Mouse (Mus musculus): ENCODE data around the gene Hoxb4. TPM values are rescaled to one million over a fixed set of nuclear protein-coding genes. Genes with fewer than 3 reads are reported as not detected.

The Hoxb4 gene
- total RNA-seq, 2 experiments from 2014 or later = 0.57 to 0.59 TPM

DNA sequence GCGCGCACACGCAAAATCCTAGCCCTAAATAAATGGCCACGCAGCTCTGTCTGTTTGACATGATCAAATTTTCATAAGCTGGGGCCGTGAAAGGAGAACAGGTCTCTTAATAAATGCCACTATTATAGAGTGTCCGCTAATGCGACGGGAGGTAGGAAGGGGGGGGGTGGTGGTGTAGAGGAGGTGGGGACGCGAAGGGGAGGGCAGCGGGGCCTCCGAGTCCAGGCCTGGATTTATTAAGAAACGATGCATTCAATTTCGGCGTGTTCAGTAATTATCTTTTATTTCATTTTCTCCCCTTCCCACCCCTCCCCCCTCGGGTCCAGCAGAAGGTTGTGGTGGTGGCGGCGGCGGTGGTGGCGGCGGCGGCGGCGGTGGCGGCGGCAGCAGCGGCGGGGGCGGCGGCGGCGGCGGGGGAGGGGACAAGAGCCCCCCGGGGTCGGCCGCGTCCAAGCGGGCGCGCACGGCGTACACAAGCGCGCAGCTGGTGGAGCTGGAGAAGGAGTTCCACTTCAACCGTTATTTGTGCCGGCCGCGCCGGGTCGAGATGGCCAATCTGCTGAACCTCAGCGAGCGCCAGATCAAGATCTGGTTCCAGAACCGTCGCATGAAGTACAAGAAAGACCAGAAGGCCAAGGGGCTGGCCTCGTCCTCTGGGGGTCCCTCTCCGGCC lies 27.3 kb downstream of the Hoxb4 start:
- intact Hi-C loops (cut with DNase I) = no loop called here
- DNase-seq (ENCODE audit: low spot score) = no peak

- DNase-seq (ENCODE audit: low spot score) = no peak
- intact Hi-C loops (cut with DNase I) = no loop called here
These were observed 28.1 kb downstream of the Hoxb4 start for GRCm38 (mm10) chr11:96345893-96346806.

GRCm38 (mm10) chr11:96346916-96347520 lies 29.0 kb downstream of the Hoxb4 start:
- intact Hi-C loops (cut with DNase I) = no loop called here
- no peak for DNase-seq (ENCODE audit: low spot score)

- intact Hi-C loops (cut with DNase I) = no loop called here
These were observed 29.6 kb downstream of the Hoxb4 start for GRCm38 (mm10) chr11:96347717-96348116.

DNA sequence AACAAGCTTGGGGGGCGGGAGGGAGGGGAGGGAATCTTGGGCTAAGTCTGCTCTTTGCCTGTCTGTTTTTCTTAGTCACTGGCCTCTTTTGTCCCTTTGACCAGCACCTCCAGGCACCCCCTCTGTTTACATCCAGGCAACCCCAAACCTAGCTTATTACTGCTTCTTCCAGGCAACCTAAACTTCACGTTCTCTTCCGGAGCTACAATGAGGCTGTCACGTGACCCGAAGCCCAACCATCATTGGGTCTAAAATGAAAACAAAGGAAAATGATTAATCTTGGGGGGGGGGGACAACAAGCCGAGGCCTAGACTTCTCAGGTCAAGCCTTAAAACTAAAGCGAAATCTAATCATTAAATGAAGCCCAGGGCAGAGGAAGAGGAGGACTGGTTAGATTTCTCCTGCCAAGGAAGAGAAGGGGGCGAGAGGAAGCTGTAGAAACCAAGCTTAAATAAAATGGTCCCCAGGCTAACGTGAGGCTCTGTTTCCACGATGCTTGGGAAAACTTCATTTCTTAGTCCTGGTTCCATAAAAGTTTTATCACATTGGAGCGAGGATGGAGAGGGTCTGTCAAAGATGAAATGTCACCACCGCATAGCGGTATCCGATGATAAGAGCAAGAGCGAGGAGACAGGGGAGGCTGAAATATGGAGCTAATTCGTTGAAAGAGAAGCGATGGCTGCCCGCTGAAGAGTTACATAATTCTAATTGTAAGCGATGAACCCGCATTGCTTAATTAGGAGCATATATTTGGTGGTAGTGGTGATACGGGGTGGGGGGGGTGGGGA lies 30.3 kb downstream of the Hoxb4 start:
- intact Hi-C loops (cut with DNase I) = no loop called here
- no peak for DNase-seq (ENCODE audit: low spot score)

More at GRCm38 (mm10) chr11:96347717-96348116, 29.6 kb downstream of the Hoxb4 start:
- DNase-seq (ENCODE audit: low spot score) = no peak

DNA sequence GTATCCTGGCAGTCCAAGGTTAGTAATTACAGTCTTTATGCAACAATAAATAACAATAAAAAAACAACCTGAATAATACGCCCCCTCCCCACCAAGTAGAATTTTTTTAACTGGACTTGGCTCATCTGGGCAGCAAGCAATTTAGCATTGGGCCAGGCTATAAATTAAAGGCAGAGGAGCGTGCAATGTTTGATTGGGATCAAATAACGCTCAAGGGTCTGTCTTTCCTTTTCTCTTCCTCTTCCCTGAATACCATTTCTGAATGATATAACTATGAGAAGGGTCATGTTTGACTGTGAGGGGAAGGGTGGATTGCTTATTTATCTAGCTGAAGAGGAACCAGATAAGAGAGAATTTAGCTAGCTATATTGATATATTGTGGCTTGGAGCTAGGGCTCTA lies 30.9 kb downstream of the Hoxb4 start:
- DNase-seq (ENCODE audit: low spot score) = no peak
- intact Hi-C loops (cut with DNase I) = no loop called here

DNA sequence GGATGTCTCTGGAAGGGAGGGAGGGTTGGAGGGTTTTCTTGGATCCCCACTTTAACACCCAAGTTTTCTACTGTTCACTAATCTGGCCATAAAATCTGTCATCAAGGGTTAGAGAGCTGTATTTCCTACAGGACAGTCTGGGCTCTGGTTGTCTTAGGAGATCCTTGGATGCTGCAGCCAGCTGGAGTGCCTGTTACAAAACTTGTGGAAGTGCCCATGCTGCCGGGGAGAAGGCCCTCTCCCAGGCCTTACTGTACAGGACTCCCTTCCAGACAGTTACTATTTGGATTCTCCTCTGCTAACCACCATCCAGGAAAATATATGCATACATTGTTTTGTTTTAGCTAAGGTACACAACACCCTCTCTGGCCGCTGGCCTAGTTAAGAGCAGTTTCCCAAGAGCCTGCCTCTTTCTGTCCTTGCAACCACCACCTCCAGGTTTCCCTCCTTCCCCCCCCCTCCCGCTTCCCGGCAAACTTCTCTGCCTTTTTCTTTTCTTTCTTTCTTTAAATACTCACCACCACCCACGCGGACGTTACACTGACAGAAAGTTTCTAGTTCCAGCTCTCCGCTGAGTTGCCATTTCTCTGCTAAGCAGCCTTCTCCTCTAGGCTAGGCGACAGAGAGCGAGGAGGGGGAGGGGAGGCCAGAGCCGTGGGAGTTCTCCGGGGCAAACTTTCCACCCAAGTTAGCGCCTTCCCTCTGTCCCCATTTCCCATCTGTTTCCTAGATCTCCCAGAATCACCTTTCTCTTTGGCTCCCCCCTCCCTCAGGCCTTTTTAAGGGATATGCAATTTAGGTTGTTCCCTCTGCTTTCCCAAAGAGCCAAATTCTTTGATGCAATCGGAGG lies 31.6 kb downstream of the Hoxb4 start:
- DNase-seq (ENCODE audit: low spot score) = no peak
- intact Hi-C loops (cut with DNase I) = loop anchor here (5.0 kb wide), 1 partner anchor 32 kb away; the partner anchor contains the start of gene Hoxb4

DNA sequence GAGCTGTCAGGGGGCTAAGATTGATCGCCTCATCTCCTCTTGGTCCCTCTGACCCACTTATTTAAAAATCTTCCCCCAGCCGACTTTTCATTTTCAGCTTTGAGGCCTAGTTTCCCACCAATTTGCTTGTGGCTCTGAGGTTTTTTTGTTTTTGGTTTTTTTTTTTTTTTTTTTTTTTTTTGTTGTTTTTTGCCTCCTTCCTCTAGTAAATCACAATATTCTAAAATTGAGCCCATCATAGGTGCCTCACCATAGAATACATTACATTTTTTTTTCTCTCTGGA lies 32.2 kb downstream of the Hoxb4 start, which contains the start of gene Hoxb2:
Gene Hoxb2 (plus strand): TSS at position 185 of the 284 bp plus-strand sequence.
- intact Hi-C loops (cut with DNase I) = loop anchor here (5.0 kb wide), 1 partner anchor 33 kb away; the partner anchor contains the start of gene Hoxb4
- DNase-seq (ENCODE audit: low spot score) = no peak

DNA sequence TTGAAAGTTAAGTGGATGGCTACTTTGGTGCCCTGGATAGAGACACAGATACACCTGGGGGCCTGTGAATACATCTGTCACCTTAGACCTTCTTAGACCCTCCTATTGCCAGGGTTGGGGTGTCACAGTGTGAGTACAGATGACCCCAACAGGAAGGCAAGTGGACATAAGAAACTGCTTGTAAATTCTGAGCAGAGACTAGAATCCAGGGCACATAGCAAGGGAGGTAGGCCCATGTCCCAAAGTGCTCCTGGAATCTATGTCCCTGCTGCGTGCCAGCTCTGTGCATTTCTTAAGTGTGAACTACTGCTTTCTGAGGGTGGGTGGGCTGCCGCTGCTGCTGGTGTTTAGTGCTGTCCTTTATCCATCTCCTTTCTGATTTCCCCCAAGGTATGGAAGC lies 32.7 kb downstream of the Hoxb4 start:
- intact Hi-C loops (cut with DNase I) = loop anchor here (5.0 kb wide), 1 partner anchor 33 kb away; the partner anchor contains the start of gene Hoxb4
- DNase-seq (ENCODE audit: low spot score) = no peak

DNA sequence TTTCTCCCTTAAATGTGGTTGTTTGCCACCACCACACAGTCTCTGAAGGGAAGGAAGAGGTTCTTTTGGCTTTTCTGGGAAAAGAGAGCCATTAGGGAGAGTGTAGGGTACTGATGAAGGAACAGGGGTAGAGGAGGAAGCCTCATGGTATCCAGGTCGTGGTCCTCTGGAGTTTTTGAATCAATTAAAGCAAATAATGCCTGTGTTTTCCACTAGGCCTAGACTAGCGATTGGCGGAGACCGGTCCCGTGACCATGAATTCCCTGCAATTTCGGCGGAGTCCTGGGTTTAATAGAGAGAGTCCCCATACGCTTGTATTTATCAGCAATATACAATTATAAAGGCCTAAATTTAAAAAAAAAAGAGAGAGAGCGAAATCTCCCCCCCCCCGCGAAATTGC lies 33.2 kb downstream of the Hoxb4 start:
- intact Hi-C loops (cut with DNase I) = loop anchor here (5.0 kb wide), 1 partner anchor 34 kb away; the partner anchor contains the start of gene Hoxb4
- no peak for DNase-seq (ENCODE audit: low spot score)

GRCm38 (mm10) chr11:96351831-96352230 lies 33.8 kb downstream of the Hoxb4 start:
- no peak for DNase-seq (ENCODE audit: low spot score)
- intact Hi-C loops (cut with DNase I) = loop anchor here (5.0 kb wide), 1 partner anchor 35 kb away; the partner anchor contains the start of gene Hoxb4

DNA sequence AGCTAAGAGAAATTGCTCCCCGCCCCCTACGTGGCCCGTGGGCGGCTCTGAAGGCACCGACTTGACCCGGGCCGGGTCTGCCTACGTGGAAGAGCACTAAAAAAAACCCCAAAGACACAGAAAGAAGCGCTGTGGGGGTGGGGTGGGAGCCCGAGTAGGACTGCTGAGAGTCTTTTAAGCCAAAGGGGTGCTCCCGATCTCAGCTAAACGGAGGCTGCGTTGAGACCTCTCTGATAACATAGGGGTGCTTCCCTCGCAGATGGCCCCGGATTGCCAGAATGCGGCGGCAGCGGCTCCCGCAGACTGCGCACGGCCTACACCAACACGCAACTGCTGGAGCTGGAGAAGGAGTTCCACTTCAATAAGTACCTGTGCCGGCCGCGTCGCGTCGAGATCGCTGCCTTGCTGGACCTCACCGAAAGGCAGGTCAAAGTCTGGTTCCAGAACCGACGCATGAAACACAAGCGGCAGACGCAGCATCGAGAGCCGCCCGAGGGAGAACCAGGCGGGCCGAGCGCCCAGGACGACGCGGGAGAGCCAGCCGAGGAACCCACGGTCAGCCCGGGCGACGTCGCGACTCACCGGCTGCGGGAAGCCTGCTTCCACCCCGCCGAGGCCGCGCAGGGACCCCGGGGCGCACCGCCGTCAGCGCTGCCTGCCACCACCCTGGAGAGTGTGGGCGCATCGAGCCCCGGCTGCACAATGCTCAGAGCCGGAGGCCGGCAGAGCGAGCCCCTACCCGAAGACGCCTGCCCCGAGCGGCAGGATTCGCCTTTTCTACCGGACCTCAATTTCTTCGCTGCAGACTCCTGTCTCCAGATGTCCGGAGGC lies 34.8 kb downstream of the Hoxb4 start:
- DNase-seq (ENCODE audit: low spot score) = no peak
- intact Hi-C loops (cut with DNase I) = loop anchor here (5.0 kb wide), 1 partner anchor 36 kb away; the partner anchor contains the start of gene Hoxb4

GRCm38 (mm10) chr11:96353522-96353841 lies 35.4 kb downstream of the Hoxb4 start:
- intact Hi-C loops (cut with DNase I) = loop anchor here (5.0 kb wide), 1 partner anchor 36 kb away; the partner anchor contains the start of gene Hoxb4
- DNase-seq (ENCODE audit: low spot score) = no peak

GRCm38 (mm10) chr11:96353939-96354338 lies 35.9 kb downstream of the Hoxb4 start:
- no peak for DNase-seq (ENCODE audit: low spot score)
- intact Hi-C loops (cut with DNase I) = loop anchor here (5.0 kb wide), 1 partner anchor 37 kb away; the partner anchor contains the start of gene Hoxb4

DNA sequence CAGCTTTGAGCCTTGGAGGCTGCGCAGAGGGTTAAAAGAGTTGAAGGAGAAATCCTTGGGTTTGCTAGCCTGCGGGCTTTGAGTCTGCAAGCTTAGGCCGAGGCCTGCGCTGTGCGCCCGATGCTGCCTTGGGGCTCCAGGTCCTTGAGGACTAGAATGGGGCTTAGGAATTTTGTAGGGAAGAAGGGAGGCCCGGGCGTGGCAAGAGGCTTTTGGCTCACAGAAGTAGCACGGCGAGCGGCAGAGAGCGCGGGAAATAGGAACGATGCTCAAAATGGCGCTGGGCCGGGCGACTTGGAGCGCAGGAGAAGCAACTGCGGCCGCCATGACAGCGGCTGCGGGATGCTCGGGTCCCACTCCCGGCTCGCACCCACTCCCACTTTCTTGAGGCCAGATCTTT lies 36.3 kb downstream of the Hoxb4 start:
- DNase-seq (ENCODE audit: low spot score) = no peak
- intact Hi-C loops (cut with DNase I) = loop anchor here (5.0 kb wide), 1 partner anchor 37 kb away; the partner anchor contains the start of gene Hoxb4

DNA sequence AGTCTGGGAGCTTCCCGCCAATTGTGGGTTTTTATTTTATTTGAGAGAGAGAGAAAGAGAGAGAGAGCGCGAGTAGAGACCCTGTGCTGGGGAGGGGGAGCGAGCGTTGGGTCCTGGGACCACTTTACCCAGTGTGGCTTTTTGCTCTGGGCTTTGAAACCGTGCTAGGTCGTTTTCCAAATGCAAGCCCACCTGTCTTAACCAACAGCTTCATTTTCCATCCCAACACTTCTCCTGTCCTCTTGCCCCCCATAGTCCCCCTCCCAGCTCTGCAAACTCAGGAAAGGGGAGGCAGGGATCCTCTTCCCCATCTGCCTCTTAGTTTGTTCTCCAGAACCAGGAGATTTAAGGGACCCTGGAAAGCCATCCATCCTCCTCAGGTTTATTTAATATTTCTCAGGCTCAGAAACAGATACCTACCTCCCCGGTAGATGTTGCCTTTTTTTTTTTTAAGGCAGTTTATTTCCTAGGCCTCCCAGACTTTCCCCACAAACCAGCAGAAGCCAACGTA lies 36.8 kb downstream of the Hoxb4 start:
- intact Hi-C loops (cut with DNase I) = loop anchor here (5.0 kb wide), 1 partner anchor 38 kb away; the partner anchor contains the start of gene Hoxb4
- DNase-seq (ENCODE audit: low spot score) = no peak

DNA sequence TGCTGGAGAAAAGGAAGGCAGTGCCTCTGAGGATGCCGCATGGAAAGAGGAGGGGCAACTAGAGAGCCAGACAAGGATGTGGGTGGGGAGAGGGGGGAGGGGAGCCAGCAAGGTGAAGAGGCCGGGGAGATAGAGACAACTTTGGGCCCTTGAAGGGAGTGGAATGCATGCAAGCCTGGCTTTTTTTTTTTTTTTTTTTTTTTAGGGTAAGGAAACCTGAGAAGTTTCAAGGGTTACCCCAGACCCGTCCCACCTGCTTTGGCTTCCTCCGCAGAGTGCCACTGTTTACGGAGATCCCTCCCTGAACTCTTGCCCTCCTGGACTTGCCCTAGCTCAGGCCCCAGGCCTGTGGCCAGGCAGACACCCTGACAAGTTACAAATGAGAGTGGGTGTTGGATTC lies 45.7 kb downstream of the Hoxb4 start:
- intact Hi-C loops (cut with DNase I) = no loop called here
- DNase-seq (ENCODE audit: low spot score) = no peak

Data from heart, postnatal 25 days (tissue).